Mouse (Mus musculus): ENCODE results near the gene Unc45a. TPM values are rescaled to one million over a fixed set of nuclear protein-coding genes. Genes with fewer than 3 reads are reported as not detected.

Gene Unc45a
- polyA plus RNA-seq, 1 experiment from 2014 or later, result 10.3 TPM

DNA sequence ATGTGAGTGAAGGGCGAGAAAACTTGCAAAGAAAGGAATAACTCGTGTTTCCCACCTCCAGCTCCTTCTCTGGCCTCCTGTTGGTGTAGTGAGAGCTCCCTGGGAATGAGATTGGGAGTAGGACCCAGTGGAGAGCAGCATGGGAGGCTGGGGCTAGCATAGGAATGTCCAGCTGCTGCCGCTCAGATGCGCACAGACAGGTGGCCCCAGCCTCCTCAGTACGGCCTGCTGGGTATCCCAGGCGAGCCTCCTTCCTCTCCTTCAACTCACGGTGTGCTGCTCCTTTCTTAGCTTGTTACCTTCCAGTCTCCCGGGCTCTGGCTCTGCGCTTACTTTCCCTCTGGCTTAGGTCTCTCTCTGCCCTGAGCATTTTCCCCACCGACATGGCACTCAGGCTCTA lies 60.8 kb downstream of the Unc45a start:
- WGBS (ENCODE audit: insufficient replicate concordance), result 81% methylated on average over 10 of the region's 10 CpGs
- peaks cover 75% of the 10 kb centered on the region for H3K36me3 ChIP-seq

DNA sequence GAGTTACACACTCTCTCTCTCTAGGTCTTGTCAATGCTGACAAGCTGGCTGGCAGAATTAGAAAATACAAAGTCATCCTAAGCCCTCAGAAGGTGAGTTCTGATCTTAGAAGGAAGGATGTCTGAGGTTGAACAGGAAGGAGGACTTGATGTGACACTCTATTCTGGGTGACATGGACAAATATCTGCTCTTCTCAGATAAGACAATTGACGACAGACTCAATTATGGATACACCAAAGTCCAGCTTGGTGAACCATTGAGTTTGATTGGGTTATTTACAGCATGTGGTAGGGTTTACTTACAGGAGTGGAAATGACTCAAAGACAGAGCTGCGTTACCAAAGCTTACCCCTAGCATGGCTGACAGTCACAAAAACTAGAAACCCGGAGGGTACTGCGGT lies 64.4 kb downstream of the Unc45a start:
- Histone ChIP-seq H3K4me3 (replicated peaks) (no peak overlapping the region), H3K27me3 (no peaks in the 10 kb centered on the region), H3K4me2 (no peak overlapping the region), H3K4me1 (replicated peaks) (peaks cover 20% of the 10 kb centered on the region; the same call in 1 of the 2 replicates), H3K9me3 (replicated peaks) (no peaks in the 10 kb centered on the region), H3K9ac (no peak overlapping the region), H3K36me3 (peaks cover 78% of the 10 kb centered on the region), H3K27ac (no peak overlapping the region)
- 57% methylated on average over 4 of the region's 4 CpGs for WGBS (ENCODE audit: insufficient replicate concordance)
- ATAC-seq (ENCODE audit: low read depth) (no peak), DNase-seq (no peak)

More for the DNA sequence above, 60.8 kb downstream of the Unc45a start:
- Histone ChIP-seq H3K4me1 (replicated peaks) (peaks cover 18% of the 10 kb centered on the region), H3K27ac (no peak overlapping the region), H3K9me3 (replicated peaks) (no peaks in the 10 kb centered on the region), H3K4me3 (replicated peaks) (no peak overlapping the region), H3K4me2 (no peak overlapping the region), H3K27me3 (no peaks in the 10 kb centered on the region), H3K9ac (0 out of 2 replicates have a peak overlapping the region, but pooled peaks have one; percentile 5)
- DNase-seq (no peak), ATAC-seq (ENCODE audit: low read depth) (no peak)

Other genes starting within 250 kb of the Unc45a start
- 137 and 146 TPM in 2 replicates for gene Idh2, start 225.6 kb downstream of the Unc45a start, polyA plus RNA-seq (2015; fragmentation: Nextera tagmentation; extraction: Ambion mirVana)
- 13.1 and 14.1 TPM in 2 replicates for gene Sema4b, start 154.2 kb downstream of the Unc45a start, polyA plus RNA-seq (2015; fragmentation: Nextera tagmentation; extraction: Ambion mirVana)
- 91.0 and 102 TPM in 2 replicates for gene Cib1, start 108.2 kb downstream of the Unc45a start, polyA plus RNA-seq (2015; fragmentation: Nextera tagmentation; extraction: Ambion mirVana)
- gene Gdpgp1, start 108.1 kb downstream of the Unc45a start, polyA plus RNA-seq (2015; fragmentation: Nextera tagmentation; extraction: Ambion mirVana), result 2.4 and 3.0 TPM in 2 replicates
- gene Ttll13, start 94.6 kb downstream of the Unc45a start, polyA plus RNA-seq (2015; fragmentation: Nextera tagmentation; extraction: Ambion mirVana), result 0.23 and 0.72 TPM in 2 replicates
- 33.5 and 37.2 TPM in 2 replicates for gene Ngrn, start 79.8 kb downstream of the Unc45a start, polyA plus RNA-seq (2015; fragmentation: Nextera tagmentation; extraction: Ambion mirVana)
- gene Vps33b, start 71.4 kb downstream of the Unc45a start, polyA plus RNA-seq (2015; fragmentation: Nextera tagmentation; extraction: Ambion mirVana), result 4.4 and 7.9 TPM in 2 replicates
- 114 and 130 TPM in 2 replicates for gene Prc1, start 46.6 kb downstream of the Unc45a start, polyA plus RNA-seq (2015; fragmentation: Nextera tagmentation; extraction: Ambion mirVana)
- gene Rccd1, start 16.6 kb downstream of the Unc45a start, polyA plus RNA-seq (2015; fragmentation: Nextera tagmentation; extraction: Ambion mirVana), result 3.3 and 3.4 TPM in 2 replicates
- gene Hddc3, start 2.1 kb upstream of the Unc45a start, polyA plus RNA-seq (2015; fragmentation: Nextera tagmentation; extraction: Ambion mirVana), result 3.8 and 4.2 TPM in 2 replicates
- 2.2 and 2.6 TPM in 2 replicates for gene Man2a2, start 30.4 kb upstream of the Unc45a start, polyA plus RNA-seq (2015; fragmentation: Nextera tagmentation; extraction: Ambion mirVana)
- 10.6 and 12.0 TPM in 2 replicates for gene Fes, start 46.9 kb upstream of the Unc45a start, polyA plus RNA-seq (2015; fragmentation: Nextera tagmentation; extraction: Ambion mirVana)
- gene Furin, start 64.4 kb upstream of the Unc45a start, polyA plus RNA-seq (2015; fragmentation: Nextera tagmentation; extraction: Ambion mirVana), result 3.8 and 4.1 TPM in 2 replicates
- gene Blm, start 194.1 kb upstream of the Unc45a start, polyA plus RNA-seq (2015; fragmentation: Nextera tagmentation; extraction: Ambion mirVana), result 29.7 and 34.0 TPM in 2 replicates

Measured in liver, embryonic 13.5 days (tissue).